Mouse (Mus musculus) MEL (cell line): ENCODE data around the gene Vill. TPM values are rescaled to one million over a fixed set of nuclear protein-coding genes. Genes with fewer than 3 reads are reported as not detected.
A peak's percentile ranks its signal among the peaks of the same experiment; 100 is the strongest.

Experiments used
- DNase-seq: peaks from one replicate; pipeline ENCODE4 v3.0.0; 2011; ENCODE audit warnings: low read depth, low spot score
- H3K27ac ChIP-seq: 2 replicates; pipeline ENCODE4 v1.5.1; 2012; ENCODE audit warnings: low read depth, mild to moderate bottlenecking, control low read depth, low read length, moderate library complexity; ENCODE audit not compliant: control insufficient read depth
- H3K27me3 ChIP-seq, 2 experiments: fragments of 150-350 bp in 1 of 2; sonication (generic) in 1 of 2; 2 replicates each; pipeline ENCODE4 v1.6.1; 2012; ENCODE audit warnings: low read length in 2 of 2, mild to moderate bottlenecking in 2 of 2, improper control_type of control experiment in 1 of 2, moderate library complexity in 1 of 2; ENCODE audit not compliant: insufficient read depth in 2 of 2, control insufficient read depth in 1 of 2
- H3K36me3 ChIP-seq, 2 experiments: 2 replicates each; pipeline ENCODE4 v1.6.1; 2012 to 2014; ENCODE audit warnings: low read length in 2 of 2, improper control_type of control experiment in 1 of 2, inconsistent platforms in 1 of 2, mild to moderate bottlenecking in 1 of 2; ENCODE audit not compliant: insufficient read depth in 2 of 2, control insufficient read depth in 1 of 2
- H3K4me1 ChIP-seq, 2 experiments: fragments of 150-350 bp in 1 of 2; sonication (generic) in 1 of 2; 2 replicates each; pipeline ENCODE4 v1.6.1; 2012; ENCODE audit warnings: low read length in 2 of 2, improper control_type of control experiment in 1 of 2, mild to moderate bottlenecking in 1 of 2; ENCODE audit not compliant: insufficient read depth in 2 of 2, control insufficient read depth in 1 of 2
- H3K4me3 ChIP-seq, 2 experiments: fragments of 150-350 bp in 1 of 2; sonication (generic) in 1 of 2; 2 replicates each; pipeline ENCODE4 v1.5.1; 2012; ENCODE audit warnings: low read depth in 2 of 2, low read length in 2 of 2, mild to moderate bottlenecking in 2 of 2, moderate library complexity in 2 of 2, control low read depth in 1 of 2, improper control_type of control experiment in 1 of 2; ENCODE audit not compliant: control insufficient read depth in 1 of 2, insufficient read depth in 1 of 2
- H3K79me2 ChIP-seq: 2 replicates; pipeline ENCODE4 v1.6.1; 2012; ENCODE audit warnings: mild to moderate bottlenecking, low read length, moderate library complexity; ENCODE audit not compliant: control insufficient read depth, poor library complexity, insufficient read depth
- H3K9ac ChIP-seq: 2 replicates; pipeline ENCODE4 v1.6.1; 2012; ENCODE audit warnings: low read depth, mild to moderate bottlenecking, control low read depth, low read length, moderate library complexity; ENCODE audit not compliant: control insufficient read depth, poor library complexity, severe bottlenecking
- H3K9me3 ChIP-seq: fragments of 150-350 bp; sonication (generic); replicated peaks from 2 replicates; pipeline ENCODE4 v1.6.1; 2012; ENCODE audit warnings: mild to moderate bottlenecking, low read length, improper control_type of control experiment, moderate library complexity; ENCODE audit not compliant: insufficient read depth
- BHLHE40 ChIP-seq: IDR thresholded peaks from 2 replicates; pipeline ENCODE4 v1.6.1; 2012; ENCODE audit warnings: low read depth, mild to moderate bottlenecking, inconsistent platforms, low read length, improper control_type of control experiment, borderline replicate concordance
- CHD1 ChIP-seq: IDR thresholded peaks from 2 replicates; pipeline ENCODE4 v1.6.1; 2012; ENCODE audit warnings: low read depth, mild to moderate bottlenecking, inconsistent platforms, low read length, improper control_type of control experiment
- CHD2 ChIP-seq: IDR thresholded peaks from 2 replicates; pipeline ENCODE4 v1.6.1; 2011; ENCODE audit warnings: low read length, improper control_type of control experiment
- CTCF ChIP-seq, 3 experiments: IDR thresholded peaks in 2 of 3; conservative IDR thresholded peaks in 1 of 3; 2 replicates each; pipeline ENCODE4 v1.5.1; 2011 to 2012; ENCODE audit warnings: low read length in 3 of 3, low read depth in 2 of 3, mild to moderate bottlenecking in 2 of 3, improper control_type of control experiment in 1 of 3, inconsistent platforms in 1 of 3, mixed read lengths in 1 of 3, moderate library complexity in 1 of 3; ENCODE audit not compliant: control insufficient read depth in 1 of 3, insufficient read depth in 1 of 3, poor library complexity in 1 of 3, severe bottlenecking in 1 of 3
- EP300 ChIP-seq, 2 experiments: IDR thresholded peaks; 2 replicates each; pipeline ENCODE4 v1.6.1; 2011; ENCODE audit warnings: improper control_type of control experiment in 2 of 2, low read length in 2 of 2, low read depth in 1 of 2, mild to moderate bottlenecking in 1 of 2
- ETS1 ChIP-seq: IDR thresholded peaks from 2 replicates; pipeline ENCODE4 v1.6.1; 2012; ENCODE audit warnings: low read depth, mild to moderate bottlenecking, inconsistent platforms, low read length, improper control_type of control experiment, moderate library complexity
- HCFC1 ChIP-seq: IDR thresholded peaks from 2 replicates; pipeline ENCODE4 v1.6.1; 2012; ENCODE audit warnings: low read depth, mild to moderate bottlenecking, inconsistent platforms, low read length, improper control_type of control experiment, moderate library complexity
- JUND ChIP-seq: IDR thresholded peaks from 2 replicates; pipeline ENCODE4 v1.6.1; 2011; ENCODE audit warnings: low read depth, mild to moderate bottlenecking, improper control_type of control experiment, low read length
- MAFK ChIP-seq: IDR thresholded peaks from 2 replicates; pipeline ENCODE4 v1.6.1; 2011; ENCODE audit warnings: low read depth, mild to moderate bottlenecking, low read length, improper control_type of control experiment, borderline replicate concordance
- MAX ChIP-seq: IDR thresholded peaks from 2 replicates; pipeline ENCODE4 v1.6.1; 2011; ENCODE audit warnings: low read length, improper control_type of control experiment
- MEF2A ChIP-seq: IDR thresholded peaks from 2 replicates; pipeline ENCODE4 v1.6.1; 2014; ENCODE audit warnings: low read depth, mild to moderate bottlenecking, inconsistent platforms, low read length, improper control_type of control experiment; ENCODE audit not compliant: poor library complexity, insufficient replicate concordance, severe bottlenecking; ENCODE audit errors: extremely low read depth
- MXI1 ChIP-seq: IDR thresholded peaks from 2 replicates; pipeline ENCODE4 v1.6.1; 2011; ENCODE audit warnings: mild to moderate bottlenecking, low read depth, low read length, improper control_type of control experiment
- MYC ChIP-seq: IDR thresholded peaks from 2 replicates; pipeline ENCODE4 v1.6.1; 2011; ENCODE audit warnings: low read depth, mild to moderate bottlenecking, low read length, improper control_type of control experiment, moderate library complexity
- NELFE ChIP-seq: IDR thresholded peaks from 2 replicates; pipeline ENCODE4 v1.6.1; 2011; ENCODE audit warnings: low read depth, low read length, improper control_type of control experiment
- NRF1 ChIP-seq: IDR thresholded peaks from 2 replicates; pipeline ENCODE4 v1.6.1; 2014; ENCODE audit warnings: low read depth, mild to moderate bottlenecking, inconsistent platforms, low read length, improper control_type of control experiment, moderate library complexity; ENCODE audit not compliant: poor library complexity, insufficient read depth, severe bottlenecking
- POLR2AphosphoS2 ChIP-seq: IDR thresholded peaks from 2 replicates; pipeline ENCODE4 v1.6.1; 2011; ENCODE audit warnings: low read length, improper control_type of control experiment
- RAD21 ChIP-seq: IDR thresholded peaks from 2 replicates; pipeline ENCODE4 v1.6.1; 2011; ENCODE audit warnings: mild to moderate bottlenecking, low read depth, low read length, improper control_type of control experiment
- SIN3A ChIP-seq: IDR thresholded peaks from 2 replicates; pipeline ENCODE4 v1.6.1; 2012; ENCODE audit warnings: low read length, improper control_type of control experiment, inconsistent platforms
- SMC3 ChIP-seq: IDR thresholded peaks from 2 replicates; pipeline ENCODE4 v1.6.1; 2011; ENCODE audit warnings: low read depth, low read length, improper control_type of control experiment
- TCF12 ChIP-seq: IDR thresholded peaks from 2 replicates; pipeline ENCODE4 v1.6.1; 2014; ENCODE audit warnings: low read depth, mild to moderate bottlenecking, inconsistent platforms, low read length, improper control_type of control experiment, moderate library complexity
- UBTF ChIP-seq: IDR thresholded peaks from 2 replicates; pipeline ENCODE4 v1.6.1; 2012; ENCODE audit warnings: low read depth, mild to moderate bottlenecking, inconsistent platforms, low read length, improper control_type of control experiment, moderate library complexity, borderline replicate concordance; ENCODE audit not compliant: insufficient read depth
- USF1 ChIP-seq: IDR thresholded peaks from 2 replicates; pipeline ENCODE4 v1.6.1; 2014; ENCODE audit warnings: low read depth, mild to moderate bottlenecking, inconsistent platforms, low read length, improper control_type of control experiment, moderate library complexity
- ZC3H11A ChIP-seq: IDR thresholded peaks from 2 replicates; pipeline ENCODE4 v1.6.1; 2012; ENCODE audit warnings: low read depth, mild to moderate bottlenecking, inconsistent platforms, low read length, improper control_type of control experiment
- ZMIZ1 ChIP-seq: IDR thresholded peaks from 2 replicates; pipeline ENCODE4 v1.6.1; 2012; ENCODE audit warnings: low read depth, mild to moderate bottlenecking, inconsistent platforms, low read length, improper control_type of control experiment, moderate library complexity
- ZNF384 ChIP-seq: IDR thresholded peaks from 2 replicates; pipeline ENCODE4 v1.6.1; 2012; ENCODE audit warnings: low read depth, mild to moderate bottlenecking, inconsistent platforms, low read length, improper control_type of control experiment
- polyA plus RNA-seq, 2 experiments: library from polyadenylated mRNA; stranded (reverse) in 1 of 2; unstranded in 1 of 2; fragments of >175 nt in 1 of 2; fragments of >200 nt in 1 of 2; gene quantifications; 2 replicates each; pipeline versions ENCODE4 v1.2.1 to v1.2.4; 2012; ENCODE audit warnings: low replicate concordance in 2 of 2, low read depth in 1 of 2; ENCODE audit not compliant: insufficient read length in 2 of 2, insufficient read depth in 1 of 2, missing spikeins in 1 of 2
- total RNA-seq: library from RNA; depleted of rRNA; stranded (reverse); fragments of 300-350 nt; gene quantifications from 2 replicates; pipeline ENCODE4 v1.2.3, GENCODE M21; 2012

Vill gene
- total and polyA plus RNA-seq, 3 experiments: 76.2 to 197 (median 90.9) TPM

DNA sequence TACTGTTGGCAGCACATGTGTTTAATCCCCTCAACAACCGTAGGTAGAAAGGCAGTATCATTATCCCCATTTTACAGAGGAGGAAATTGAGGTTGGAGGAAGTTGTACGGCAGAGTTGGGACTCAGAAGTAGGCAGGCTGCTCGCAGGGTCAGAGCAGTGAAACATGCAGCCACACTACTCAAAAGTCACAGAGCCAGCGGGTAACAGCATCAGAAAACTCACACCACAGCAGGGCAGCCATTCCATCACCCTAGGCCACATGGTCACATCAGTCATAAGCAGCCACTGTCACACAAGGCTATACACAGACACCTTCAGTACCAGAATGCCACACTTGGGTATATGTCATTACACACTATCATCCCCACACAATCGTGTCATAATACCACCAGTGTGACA lies 34.7 kb downstream of the Vill start:
- H3K79me2 ChIP-seq: no peaks in the 10 kb centered on the region
- no peak for TF ChIP-seq MYC
- TF ChIP-seq CHD2: no peak
- no peak for TF ChIP-seq ZMIZ1
- no peak for TF ChIP-seq EP300 (IDR thresholded peaks at IDR 0.05; ENCODE audit: low read depth in 1 of 2, low read length in 2 of 2)
- TF ChIP-seq RAD21: no peak
- TF ChIP-seq NRF1: no peak
- no peak for TF ChIP-seq USF1
- TF ChIP-seq ZNF384: no peak
- TF ChIP-seq BHLHE40: no peak
- TF ChIP-seq MAFK: no peak
- TF ChIP-seq MEF2A: no peak
- no peak for TF ChIP-seq CHD1
- no peak for TF ChIP-seq MAX
- TF ChIP-seq SIN3A: no peak
- no peak for TF ChIP-seq HCFC1
- no peak for TF ChIP-seq POLR2AphosphoS2
- TF ChIP-seq JUND: no peak
- TF ChIP-seq MXI1: no peak
- TF ChIP-seq ZC3H11A: no peak
- TF ChIP-seq, all 39 proteins: peak for 0
- DNase-seq: peak; percentile 12
- Histone ChIP-seq H3K4me1 (0 out of 4 replicates have a peak, but pooled peaks cover 0 to 5% of the 10 kb centered on the region in 2 experiments), H3K9me3 (no peaks in the 10 kb centered on the region), H3K27me3 (no peaks in the 10 kb centered on the region), H3K9ac (no peak overlapping the region), H3K36me3 (no peaks in the 10 kb centered on the region), H3K4me3 (no peak overlapping the region), H3K27ac (no peak overlapping the region)

- no peaks in the 10 kb centered on the region for H3K79me2 ChIP-seq
- H3K27ac ChIP-seq: no peak overlapping the region
- H3K36me3 ChIP-seq: no peaks in the 10 kb centered on the region
- peak; percentile 92 for DNase-seq
- H3K4me1 ChIP-seq: 0 out of 4 replicates have a peak, but pooled peaks cover 0 to 5% of the 10 kb centered on the region in 2 experiments
- H3K9me3 ChIP-seq: no peaks in the 10 kb centered on the region
- no peak for TF ChIP-seq SMC3
- TF ChIP-seq UBTF: no peak
- TF ChIP-seq TCF12: no peak
- no peak for TF ChIP-seq ETS1
- TF ChIP-seq CTCF (IDR thresholded peaks at IDR 0.05 in 2 of 3, conservative IDR thresholded peaks at IDR 0.05 in 1 of 3; ENCODE audit: control insufficient read depth in 1 of 3, insufficient read depth in 1 of 3, low read depth in 2 of 3, low read length in 3 of 3, poor library complexity in 1 of 3, severe bottlenecking in 1 of 3): no peak
- TF ChIP-seq ZNF384: no peak
- TF ChIP-seq NELFE: no peak
- TF ChIP-seq RAD21: no peak
- 0 out of 2 replicates have a peak overlapping the region, but pooled peaks have one; percentile 8 for H3K9ac ChIP-seq
- H3K4me3 ChIP-seq: peak overlapping the region; percentile 51 to 62
- no peaks in the 10 kb centered on the region for H3K27me3 ChIP-seq
These were observed 35.7 kb downstream of the Vill start for GRCm38 (mm10) chr9:119088148-119088801.
